Mouse (Mus musculus): ENCODE results near the gene Zfp771. TPM values are rescaled to one million over a fixed set of nuclear protein-coding genes. Genes with fewer than 3 reads are reported as not detected.

Gene Zfp771
- polyA plus RNA-seq, 1 experiment from 2014 or later = 37.8 TPM

- no peaks in the 10 kb centered on the region for H3K4me1 ChIP-seq (ENCODE audit: control insufficient read depth, insufficient read depth, low read length)
- no peak for ATAC-seq
Measured at GRCm38 (mm10) chr7:127289306-127289705, 45.2 kb downstream of the Zfp771 start.

GRCm38 (mm10) chr7:127290142-127290541 lies 46.1 kb downstream of the Zfp771 start:
- Histone ChIP-seq H3K27ac (ENCODE audit: low read length) (no peak overlapping the region), H3K27me3 (replicated peaks; ENCODE audit: control insufficient read depth, insufficient read depth, low read length) (no peaks in the 10 kb centered on the region), H3K4me1 (ENCODE audit: control insufficient read depth, insufficient read depth, low read length) (no peaks in the 10 kb centered on the region), H3K9ac (ENCODE audit: low read depth, low read length) (no peak overlapping the region), H3K4me2 (ENCODE audit: low read depth, low read length) (no peak overlapping the region), H3K9me3 (ENCODE audit: control insufficient read depth, low read length) (peaks cover 7% of the 10 kb centered on the region), H3K36me3 (ENCODE audit: control insufficient read depth, insufficient read depth, low read length) (no peaks in the 10 kb centered on the region), H3K4me3 (ENCODE audit: low read length) (no peak overlapping the region)
- WGBS = 68% methylated on average over 8 of the region's 8 CpGs
- no peak for ATAC-seq

More at GRCm38 (mm10) chr7:127289306-127289705, 45.2 kb downstream of the Zfp771 start:
- no peaks in the 10 kb centered on the region for H3K27me3 ChIP-seq (replicated peaks; ENCODE audit: control insufficient read depth, insufficient read depth, low read length)
- H3K27ac ChIP-seq (ENCODE audit: low read length) = no peak overlapping the region
- H3K4me2 ChIP-seq (ENCODE audit: low read depth, low read length) = no peak overlapping the region
- H3K4me3 ChIP-seq (ENCODE audit: low read length) = no peak overlapping the region
- no peaks in the 10 kb centered on the region for H3K36me3 ChIP-seq (ENCODE audit: control insufficient read depth, insufficient read depth, low read length)
- H3K9ac ChIP-seq (ENCODE audit: low read depth, low read length) = no peak overlapping the region
- peaks cover 7% of the 10 kb centered on the region for H3K9me3 ChIP-seq (ENCODE audit: control insufficient read depth, low read length)
- WGBS = 66% methylated on average over 2 of the region's 2 CpGs

GRCm38 (mm10) chr7:127296098-127296497 lies 52.0 kb downstream of the Zfp771 start, which contains the start of gene Itgal:
TSS of gene Itgal (plus strand) at chr7:127296260.
- no peaks in the 10 kb centered on the region for H3K36me3 ChIP-seq (ENCODE audit: control insufficient read depth, insufficient read depth, low read length)
- H3K4me2 ChIP-seq (ENCODE audit: low read depth, low read length) = no peak within 1 kb of the TSS
- no peak within 1 kb of the TSS for H3K9ac ChIP-seq (ENCODE audit: low read depth, low read length)
- WGBS = 72% methylated on average over 11 of the region's 11 CpGs
- H3K9me3 ChIP-seq (ENCODE audit: control insufficient read depth, low read length) = no peaks in the 10 kb centered on the region
- no peak for ATAC-seq
- no peaks in the 10 kb centered on the region for H3K27me3 ChIP-seq (replicated peaks; ENCODE audit: control insufficient read depth, insufficient read depth, low read length)
- no peak within 1 kb of the TSS for H3K27ac ChIP-seq (ENCODE audit: low read length)
- H3K4me1 ChIP-seq (ENCODE audit: control insufficient read depth, insufficient read depth, low read length) = no peaks in the 10 kb centered on the region
- H3K4me3 ChIP-seq (ENCODE audit: low read length) = no peak within 1 kb of the TSS

GRCm38 (mm10) chr7:127296786-127297555 lies 52.9 kb downstream of the Zfp771 start:
- 81% methylated on average over 5 of the region's 5 CpGs for WGBS
- Histone ChIP-seq H3K4me3 (ENCODE audit: low read length) (no peak overlapping the region), H3K4me1 (ENCODE audit: control insufficient read depth, insufficient read depth, low read length) (no peaks in the 10 kb centered on the region), H3K9ac (ENCODE audit: low read depth, low read length) (no peak overlapping the region), H3K27ac (ENCODE audit: low read length) (no peak overlapping the region), H3K9me3 (ENCODE audit: control insufficient read depth, low read length) (no peaks in the 10 kb centered on the region), H3K36me3 (ENCODE audit: control insufficient read depth, insufficient read depth, low read length) (no peaks in the 10 kb centered on the region), H3K27me3 (replicated peaks; ENCODE audit: control insufficient read depth, insufficient read depth, low read length) (no peaks in the 10 kb centered on the region), H3K4me2 (ENCODE audit: low read depth, low read length) (no peak overlapping the region)
- ATAC-seq = no peak

GRCm38 (mm10) chr7:127297586-127298193 lies 53.6 kb downstream of the Zfp771 start:
- no peaks in the 10 kb centered on the region for H3K9me3 ChIP-seq (ENCODE audit: control insufficient read depth, low read length)
- no peak overlapping the region for H3K4me3 ChIP-seq (ENCODE audit: low read length)
- 92% methylated on average over 5 of the region's 5 CpGs for WGBS
- H3K4me2 ChIP-seq (ENCODE audit: low read depth, low read length) = no peak overlapping the region
- no peaks in the 10 kb centered on the region for H3K4me1 ChIP-seq (ENCODE audit: control insufficient read depth, insufficient read depth, low read length)
- no peaks in the 10 kb centered on the region for H3K27me3 ChIP-seq (replicated peaks; ENCODE audit: control insufficient read depth, insufficient read depth, low read length)
- ATAC-seq = no peak
- H3K36me3 ChIP-seq (ENCODE audit: control insufficient read depth, insufficient read depth, low read length) = no peaks in the 10 kb centered on the region
- H3K9ac ChIP-seq (ENCODE audit: low read depth, low read length) = no peak overlapping the region
- H3K27ac ChIP-seq (ENCODE audit: low read length) = no peak overlapping the region

Other genes with a start within 250 kb of the Zfp771 start
- 73.7 and 84.9 TPM in 2 replicates for gene Mvp, start 229.7 kb upstream of the Zfp771 start, polyA plus RNA-seq (2015; fragmentation: Nextera tagmentation; extraction: Ambion mirVana)
- gene Pagr1b, start 227.8 kb upstream of the Zfp771 start, polyA plus RNA-seq (2015; fragmentation: Nextera tagmentation; extraction: Ambion mirVana) = 0.78 and 2.5 TPM in 2 replicates
- 69.8 and 82.7 TPM in 2 replicates for gene Pagr1a, start 226.9 kb upstream of the Zfp771 start, polyA plus RNA-seq (2015; fragmentation: Nextera tagmentation; extraction: Ambion mirVana)
- 21.9 and 23.5 TPM in 2 replicates for gene Gm42742, start 223.2 kb upstream of the Zfp771 start, polyA plus RNA-seq (2015; fragmentation: Nextera tagmentation; extraction: Ambion mirVana)
- 2.9 and 3.8 TPM in 2 replicates for gene Prrt2, start 223.1 kb upstream of the Zfp771 start, polyA plus RNA-seq (2015; fragmentation: Nextera tagmentation; extraction: Ambion mirVana)
- 35.7 and 42.1 TPM in 2 replicates for gene Maz, start 217.2 kb upstream of the Zfp771 start, polyA plus RNA-seq (2015; fragmentation: Nextera tagmentation; extraction: Ambion mirVana)
- gene Kif22, start 201.8 kb upstream of the Zfp771 start, polyA plus RNA-seq (2015; fragmentation: Nextera tagmentation; extraction: Ambion mirVana) = 87.5 and 100 TPM in 2 replicates
- 37.2 and 69.9 TPM in 2 replicates for gene Zg16, start 156.9 kb upstream of the Zfp771 start, polyA plus RNA-seq (2015; fragmentation: Nextera tagmentation; extraction: Ambion mirVana)
- 7.4 and 7.7 TPM in 2 replicates for gene AI467606, start 152.9 kb upstream of the Zfp771 start, polyA plus RNA-seq (2015; fragmentation: Nextera tagmentation; extraction: Ambion mirVana)
- 4.9 and 6.8 TPM in 2 replicates for gene Qprt, start 122.0 kb upstream of the Zfp771 start, polyA plus RNA-seq (2015; fragmentation: Nextera tagmentation; extraction: Ambion mirVana)
- 0.26 and 0.42 TPM in 2 replicates for gene Spn, start 106.5 kb upstream of the Zfp771 start, polyA plus RNA-seq (2015; fragmentation: Nextera tagmentation; extraction: Ambion mirVana)
- 42.2 and 43.3 TPM in 2 replicates for gene Cd2bp2, start 48.2 kb upstream of the Zfp771 start, polyA plus RNA-seq (2015; fragmentation: Nextera tagmentation; extraction: Ambion mirVana)
- 15.5 and 18.4 TPM in 2 replicates for gene Tbc1d10b, start 35.8 kb upstream of the Zfp771 start, polyA plus RNA-seq (2015; fragmentation: Nextera tagmentation; extraction: Ambion mirVana)
- gene Mylpf, start 35.4 kb upstream of the Zfp771 start, polyA plus RNA-seq (2015; fragmentation: Nextera tagmentation; extraction: Ambion mirVana) = 20.3 and 21.0 TPM in 2 replicates
- gene Zfp553, start 11.2 kb upstream of the Zfp771 start, polyA plus RNA-seq (2015; fragmentation: Nextera tagmentation; extraction: Ambion mirVana) = 21.6 and 23.6 TPM in 2 replicates
- 15.4 and 16.3 TPM in 2 replicates for gene Sept1, start 11.1 kb upstream of the Zfp771 start, polyA plus RNA-seq (2015; fragmentation: Nextera tagmentation; extraction: Ambion mirVana)
- 176 and 195 TPM in 2 replicates for gene Dctpp1, start 16.4 kb downstream of the Zfp771 start, polyA plus RNA-seq (2015; fragmentation: Nextera tagmentation; extraction: Ambion mirVana)
- 187 and 224 TPM in 2 replicates for gene Sephs2, start 29.8 kb downstream of the Zfp771 start, polyA plus RNA-seq (2015; fragmentation: Nextera tagmentation; extraction: Ambion mirVana)
- gene Itgal, start 52.0 kb downstream of the Zfp771 start, polyA plus RNA-seq (2015; fragmentation: Nextera tagmentation; extraction: Ambion mirVana) = 2.4 and 2.8 TPM in 2 replicates
- 21.9 and 23.4 TPM in 2 replicates for gene Zfp768, start 101.3 kb downstream of the Zfp771 start, polyA plus RNA-seq (2015; fragmentation: Nextera tagmentation; extraction: Ambion mirVana)
- gene Zfp747, start 131.8 kb downstream of the Zfp771 start, polyA plus RNA-seq (2015; fragmentation: Nextera tagmentation; extraction: Ambion mirVana) = 11.7 and 13.6 TPM in 2 replicates
- 6.9 and 7.2 TPM in 2 replicates for gene 9130019O22Rik, start 142.9 kb downstream of the Zfp771 start, polyA plus RNA-seq (2015; fragmentation: Nextera tagmentation; extraction: Ambion mirVana)
- gene E430018J23Rik, start 149.4 kb downstream of the Zfp771 start, polyA plus RNA-seq (2015; fragmentation: Nextera tagmentation; extraction: Ambion mirVana) = 8.2 and 10.2 TPM in 2 replicates
- gene Zfp764, start 162.5 kb downstream of the Zfp771 start, polyA plus RNA-seq (2015; fragmentation: Nextera tagmentation; extraction: Ambion mirVana) = 8.5 TPM in 2 replicates
- 20.8 and 23.4 TPM in 2 replicates for gene Zfp688, start 177.8 kb downstream of the Zfp771 start, polyA plus RNA-seq (2015; fragmentation: Nextera tagmentation; extraction: Ambion mirVana)
- gene Zfp689, start 204.9 kb downstream of the Zfp771 start, polyA plus RNA-seq (2015; fragmentation: Nextera tagmentation; extraction: Ambion mirVana) = 4.5 and 5.9 TPM in 2 replicates
- gene Prr14, start 215.3 kb downstream of the Zfp771 start, polyA plus RNA-seq (2015; fragmentation: Nextera tagmentation; extraction: Ambion mirVana) = 36.2 and 39.8 TPM in 2 replicates
- 8.0 and 8.9 TPM in 2 replicates for gene Fbrs, start 234.9 kb downstream of the Zfp771 start, polyA plus RNA-seq (2015; fragmentation: Nextera tagmentation; extraction: Ambion mirVana)

Data from intestine, embryonic 16.5 days (tissue).